Mouse (Mus musculus): ENCODE data around the gene Tbc1d25. TPM values are rescaled to one million over a fixed set of nuclear protein-coding genes. Genes with fewer than 3 reads are reported as not detected.

Tbc1d25 gene
- polyA plus RNA-seq, 2 experiments, result 12.2 to 19.4 TPM

- Histone ChIP-seq H3K9me3 (ENCODE audit: control insufficient read depth, low read length) (no peaks in the 10 kb centered on the region), H3K36me3 (ENCODE audit: control insufficient read depth, insufficient read depth, low read length) (no peaks in the 10 kb centered on the region), H3K4me1 (ENCODE audit: control insufficient read depth, insufficient read depth, low read length) (0 out of 2 replicates have a peak, but pooled peaks cover 2% of the 10 kb centered on the region), H3K27ac (replicated peaks; ENCODE audit: low read depth, low read length) (no peak overlapping the region), H3K4me3 (replicated peaks; ENCODE audit: low read length) (peak overlapping the region; percentile 50), H3K4me2 (replicated peaks; ENCODE audit: low read depth, low read length, severe bottlenecking) (peak overlapping the region; percentile 52), H3K27me3 (ENCODE audit: control insufficient read depth, insufficient read depth, low read length) (no peaks in the 10 kb centered on the region), H3K9ac (ENCODE audit: low read depth, low read length, severe bottlenecking) (no peak overlapping the region)
- TF ChIP-seq POLR2A (IDR thresholded peaks at IDR 0.05; ENCODE audit: borderline replicate concordance, extremely low read depth, insufficient read depth, insufficient read length), result no peak
- ATAC-seq (ENCODE audit: low FRiP score, low read depth) (no peak), DNase-seq (ENCODE audit: low spot score) (no peak)
- WGBS, result 26% methylated on average over 11 of the region's 11 CpGs
Observed at GRCm38 (mm10) chrX:8206694-8207197, 30.8 kb upstream of the Tbc1d25 start.

- 0 out of 2 replicates have a peak, but pooled peaks cover 2% of the 10 kb centered on the region for H3K4me1 ChIP-seq (ENCODE audit: control insufficient read depth, insufficient read depth, low read length)
- no peaks in the 10 kb centered on the region for H3K9me3 ChIP-seq (ENCODE audit: control insufficient read depth, low read length)
- peak; percentile 66 for DNase-seq (ENCODE audit: low spot score)
- peak within 1 kb of the TSS; percentile 50 for H3K4me3 ChIP-seq (replicated peaks; ENCODE audit: low read length)
- H3K27ac ChIP-seq (replicated peaks; ENCODE audit: low read depth, low read length), result no peak within 1 kb of the TSS
- WGBS, result 15% methylated on average over 29 of the region's 46 CpGs
- ATAC-seq (ENCODE audit: low FRiP score, low read depth), result peak; percentile 96
- H3K4me2 ChIP-seq (replicated peaks; ENCODE audit: low read depth, low read length, severe bottlenecking), result peak within 1 kb of the TSS; percentile 52
- peak within 1 kb of the TSS; percentile 62 for H3K9ac ChIP-seq (ENCODE audit: low read depth, low read length, severe bottlenecking)
- no peaks in the 10 kb centered on the region for H3K36me3 ChIP-seq (ENCODE audit: control insufficient read depth, insufficient read depth, low read length)
- TF ChIP-seq POLR2A (IDR thresholded peaks at IDR 0.05; ENCODE audit: borderline replicate concordance, extremely low read depth, insufficient read depth, insufficient read length), result 0 out of 2 replicates have a peak, but pooled peaks have one; percentile 19
- no peaks in the 10 kb centered on the region for H3K27me3 ChIP-seq (ENCODE audit: control insufficient read depth, insufficient read depth, low read length)
Observed at GRCm38 (mm10) chrX:8206015-8206693, 30.2 kb upstream of the Tbc1d25 start, which contains the start of gene Porcn. Gene Porcn, minus strand, starts transcription at chrX:8206525.

DNA sequence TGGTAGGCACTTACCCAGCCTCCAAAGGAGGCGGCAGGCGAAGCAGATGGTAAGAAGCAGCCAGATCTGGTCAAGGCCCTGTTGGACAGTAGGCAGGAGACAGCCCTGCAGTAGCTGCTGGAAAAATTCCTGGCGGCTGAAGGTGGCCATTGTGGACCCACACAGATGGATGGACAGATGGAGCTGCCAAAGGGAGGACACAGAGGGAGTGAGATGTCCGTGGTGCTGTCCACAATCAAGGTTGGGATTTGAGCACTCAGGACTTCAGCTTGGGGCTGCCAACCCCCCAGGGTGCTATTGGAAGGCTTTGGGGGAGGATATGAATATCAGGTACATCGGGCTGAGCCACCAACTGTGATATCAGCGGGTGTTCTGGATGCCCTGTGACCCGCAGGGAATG lies 29.6 kb upstream of the Tbc1d25 start:
- no peaks in the 10 kb centered on the region for H3K9me3 ChIP-seq (ENCODE audit: control insufficient read depth, low read length)
- H3K4me3 ChIP-seq (replicated peaks; ENCODE audit: low read length), result peak overlapping the region; percentile 50
- no peaks in the 10 kb centered on the region for H3K27me3 ChIP-seq (ENCODE audit: control insufficient read depth, insufficient read depth, low read length)
- H3K9ac ChIP-seq (ENCODE audit: low read depth, low read length, severe bottlenecking), result peak overlapping the region; percentile 62; the same call in 1 of the 2 replicates
- no peak overlapping the region for H3K27ac ChIP-seq (replicated peaks; ENCODE audit: low read depth, low read length)
- 0 out of 2 replicates have a peak, but pooled peaks cover 2% of the 10 kb centered on the region for H3K4me1 ChIP-seq (ENCODE audit: control insufficient read depth, insufficient read depth, low read length)
- no peak for TF ChIP-seq POLR2A (IDR thresholded peaks at IDR 0.05; ENCODE audit: borderline replicate concordance, extremely low read depth, insufficient read depth, insufficient read length)
- H3K36me3 ChIP-seq (ENCODE audit: control insufficient read depth, insufficient read depth, low read length), result no peaks in the 10 kb centered on the region
- H3K4me2 ChIP-seq (replicated peaks; ENCODE audit: low read depth, low read length, severe bottlenecking), result peak overlapping the region; percentile 52
- DNase-seq (ENCODE audit: low spot score), result no peak
- no peak for ATAC-seq (ENCODE audit: low FRiP score, low read depth)
- 37% methylated on average over 7 of the region's 7 CpGs for WGBS

GRCm38 (mm10) chrX:8205088-8205487 lies 29.1 kb upstream of the Tbc1d25 start:
- H3K9ac ChIP-seq (ENCODE audit: low read depth, low read length, severe bottlenecking), result no peak overlapping the region
- no peak for TF ChIP-seq POLR2A (IDR thresholded peaks at IDR 0.05; ENCODE audit: borderline replicate concordance, extremely low read depth, insufficient read depth, insufficient read length)
- 67% methylated on average over 4 of the region's 4 CpGs for WGBS
- H3K4me2 ChIP-seq (replicated peaks; ENCODE audit: low read depth, low read length, severe bottlenecking), result no peak overlapping the region
- H3K4me1 ChIP-seq (ENCODE audit: control insufficient read depth, insufficient read depth, low read length), result 0 out of 2 replicates have a peak, but pooled peaks cover 2% of the 10 kb centered on the region
- H3K27me3 ChIP-seq (ENCODE audit: control insufficient read depth, insufficient read depth, low read length), result no peaks in the 10 kb centered on the region
- H3K36me3 ChIP-seq (ENCODE audit: control insufficient read depth, insufficient read depth, low read length), result no peaks in the 10 kb centered on the region
- no peaks in the 10 kb centered on the region for H3K9me3 ChIP-seq (ENCODE audit: control insufficient read depth, low read length)
- no peak overlapping the region for H3K27ac ChIP-seq (replicated peaks; ENCODE audit: low read depth, low read length)
- H3K4me3 ChIP-seq (replicated peaks; ENCODE audit: low read length), result no peak overlapping the region
- DNase-seq (ENCODE audit: low spot score) (no peak), ATAC-seq (ENCODE audit: low FRiP score, low read depth) (no peak)

DNA sequence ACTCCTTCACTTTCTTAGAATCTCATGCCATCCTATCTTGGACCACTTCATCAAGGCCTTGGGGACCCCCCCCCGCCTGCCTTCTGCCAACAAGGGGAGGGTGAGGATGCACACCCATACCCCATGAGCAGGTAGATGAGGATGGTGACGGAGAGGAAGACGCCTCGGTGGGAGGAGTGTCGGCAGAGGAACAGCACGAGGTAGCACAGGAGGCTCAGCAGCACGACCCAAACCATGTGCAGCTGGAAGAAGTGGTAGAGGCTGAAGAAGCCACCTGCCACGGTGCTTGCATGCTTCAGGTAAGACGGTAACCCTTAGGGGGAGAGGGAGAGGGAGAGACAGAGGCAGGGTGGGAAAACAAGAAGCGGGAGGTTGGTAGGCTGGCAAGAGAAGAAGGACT lies 28.1 kb upstream of the Tbc1d25 start:
- Histone ChIP-seq H3K27me3 (ENCODE audit: control insufficient read depth, insufficient read depth, low read length) (no peaks in the 10 kb centered on the region), H3K9me3 (ENCODE audit: control insufficient read depth, low read length) (no peaks in the 10 kb centered on the region), H3K36me3 (ENCODE audit: control insufficient read depth, insufficient read depth, low read length) (no peaks in the 10 kb centered on the region), H3K4me3 (replicated peaks; ENCODE audit: low read length) (no peak overlapping the region), H3K4me2 (replicated peaks; ENCODE audit: low read depth, low read length, severe bottlenecking) (no peak overlapping the region), H3K9ac (ENCODE audit: low read depth, low read length, severe bottlenecking) (no peak overlapping the region), H3K4me1 (ENCODE audit: control insufficient read depth, insufficient read depth, low read length) (0 out of 2 replicates have a peak, but pooled peaks cover 2% of the 10 kb centered on the region), H3K27ac (replicated peaks; ENCODE audit: low read depth, low read length) (no peak overlapping the region)
- WGBS, result 86% methylated on average over 10 of the region's 10 CpGs
- ATAC-seq (ENCODE audit: low FRiP score, low read depth), result no peak
- no peak for TF ChIP-seq POLR2A (IDR thresholded peaks at IDR 0.05; ENCODE audit: borderline replicate concordance, extremely low read depth, insufficient read depth, insufficient read length)
- DNase-seq (ENCODE audit: low spot score), result no peak
